Mouse (Mus musculus) cerebellum, adult 2 months (tissue): ENCODE data around the gene Mark2.

Experiments
- CTCF ChIP-seq: fragments of 200-500 bp; IDR thresholded peaks from 2 replicates; pipeline ENCODE4 v1.5.1; 2011; ENCODE audit warnings: low read depth, mild to moderate bottlenecking, control low read depth, low read length, moderate library complexity, borderline replicate concordance; ENCODE audit not compliant: insufficient read depth
- POLR2A ChIP-seq: fragments of 200-500 bp; IDR thresholded peaks from 2 replicates; pipeline ENCODE4 v1.6.1; 2011; ENCODE audit warnings: low read length, control low read depth, borderline replicate concordance; ENCODE audit not compliant: insufficient read depth

DNA sequence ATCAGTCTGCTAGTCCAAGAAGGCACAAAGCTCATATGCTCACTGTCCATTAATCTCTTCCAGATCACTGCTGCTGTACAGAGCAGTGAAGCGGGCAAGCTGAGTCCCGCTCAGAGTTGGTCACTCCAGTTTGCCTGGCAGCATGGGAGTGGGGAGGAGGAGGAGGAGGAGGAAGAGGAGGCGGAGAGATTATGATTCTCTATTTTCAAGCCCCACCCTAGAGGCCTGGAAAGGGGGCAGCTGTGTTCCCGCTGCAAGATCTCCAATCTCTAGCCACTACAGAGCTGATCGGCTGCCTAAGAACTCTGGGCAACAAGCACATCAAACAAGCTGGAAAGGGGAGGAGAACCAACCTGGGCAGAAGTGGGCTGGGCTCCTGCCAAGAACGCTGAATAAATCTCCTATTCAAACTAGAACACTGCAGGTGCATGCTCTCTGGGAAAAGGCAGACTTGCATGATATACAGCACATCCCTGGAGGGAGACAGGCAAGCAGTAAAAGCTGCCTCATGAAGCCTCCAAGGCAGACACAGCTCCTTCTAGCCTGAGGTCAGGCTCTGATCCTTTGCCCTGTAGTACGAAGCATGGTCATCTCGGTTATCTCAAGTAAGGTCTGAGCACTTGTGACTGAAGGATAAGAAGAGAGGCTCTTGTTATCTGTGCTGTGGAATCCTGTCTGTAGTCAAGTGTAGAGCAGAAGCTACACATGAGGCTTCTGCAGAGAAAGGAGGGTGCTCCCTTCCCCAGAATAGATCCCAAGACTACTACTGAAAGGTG lies 33.5 kb downstream of the Mark2 start:
- TF ChIP-seq POLR2A (no peak), CTCF (no peak)
